Mouse (Mus musculus) T-helper 1 cell (primary cell): ENCODE measurements around the gene Olfr104-ps.

ENCODE experiments used
- in situ Hi-C: fragments of 300-600 bp; cut with MboI, MseI; formaldehyde crosslinking; loops from one replicate; pipeline ENCODE4 v1.15.1; 2025; ENCODE audit warnings: high pct_unique_total_duplicates

Olfr104-ps gene

DNA sequence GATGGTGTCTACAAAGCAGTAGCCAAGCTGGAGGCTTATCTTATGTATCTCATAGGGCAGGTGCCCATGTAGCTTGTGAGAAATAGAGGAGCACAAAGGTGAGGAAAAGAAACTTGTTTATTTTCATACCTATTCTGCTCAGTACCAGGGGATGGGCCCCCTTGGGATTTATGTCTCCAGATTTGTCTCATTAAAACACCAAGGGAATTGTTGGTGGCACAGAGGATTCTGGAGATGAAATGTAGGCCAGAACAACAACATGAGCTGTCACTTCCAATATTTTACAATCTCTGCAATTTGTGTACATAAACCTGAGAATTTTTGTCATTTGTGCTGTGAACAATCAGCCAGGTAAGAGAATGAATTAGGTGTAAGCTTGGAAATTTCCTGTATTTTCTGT is at the start of gene Olfr104-ps:
Olfr104-ps (plus strand) TSS at position 301 of the 400 bp plus-strand sequence.
- in situ Hi-C loops = no loop called here

GRCm38 (mm10) chr17:37310146-37310699 is 49.2 kb upstream of the Olfr104-ps start:
- in situ Hi-C loops = no loop called here

DNA sequence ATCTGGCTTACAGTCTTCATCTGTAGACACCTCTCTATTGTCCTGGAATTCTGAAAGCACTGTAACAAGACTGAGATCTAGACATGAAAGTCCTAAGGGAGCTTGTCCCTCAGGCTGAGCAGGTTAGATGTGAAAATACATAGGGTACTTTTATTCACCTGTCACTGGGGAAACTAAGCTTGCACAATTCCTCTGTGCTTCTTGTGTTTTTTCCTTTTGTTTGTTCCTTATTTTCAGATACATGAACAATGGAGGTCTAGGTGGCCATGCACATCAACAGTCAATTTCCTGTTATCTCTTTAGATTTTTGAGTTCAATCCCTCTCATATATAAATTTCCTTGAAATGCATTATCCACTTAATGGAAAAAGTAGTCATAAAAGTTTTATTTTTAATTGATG is 42.4 kb upstream of the Olfr104-ps start, which contains the start of gene Olfr102:
Olfr102 (minus strand) TSS at position 101 of the 400 bp plus-strand sequence.
- in situ Hi-C loops = no loop called here

GRCm38 (mm10) chr17:37339598-37339997 is 19.8 kb upstream of the Olfr104-ps start, which contains the start of gene Olfr103:
TSS of gene Olfr103 (minus strand) at chr17:37339698.
- in situ Hi-C loops = no loop called here

- in situ Hi-C loops = no loop called here
These were observed 19.4 kb downstream of the Olfr104-ps start, which contains the start of gene Olfr105-ps for GRCm38 (mm10) chr17:37378733-37379132. TSS of gene Olfr105-ps (plus strand) at chr17:37379033.

DNA sequence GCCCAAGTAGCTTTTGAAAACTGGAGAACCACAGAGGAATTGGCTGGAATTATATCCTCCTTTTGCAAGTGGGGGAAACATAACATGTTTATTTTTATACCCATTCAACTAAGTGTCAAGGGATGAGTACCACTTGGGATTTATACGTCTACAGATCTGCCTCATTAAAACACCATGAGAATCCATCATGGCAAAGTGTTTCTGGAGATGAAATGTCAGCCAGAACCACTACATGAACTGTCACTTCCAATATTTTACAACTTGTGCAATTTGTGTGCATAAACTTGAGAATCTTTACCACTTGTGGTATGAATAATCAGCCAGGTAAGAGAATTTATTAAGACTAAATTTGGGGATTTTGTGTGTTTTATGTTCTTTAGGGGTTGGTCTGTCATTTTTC is 30.7 kb downstream of the Olfr104-ps start, which contains the start of gene Olfr106-ps:
Olfr106-ps (plus strand) TSS at position 301 of the 400 bp plus-strand sequence.
- in situ Hi-C loops = no loop called here

DNA sequence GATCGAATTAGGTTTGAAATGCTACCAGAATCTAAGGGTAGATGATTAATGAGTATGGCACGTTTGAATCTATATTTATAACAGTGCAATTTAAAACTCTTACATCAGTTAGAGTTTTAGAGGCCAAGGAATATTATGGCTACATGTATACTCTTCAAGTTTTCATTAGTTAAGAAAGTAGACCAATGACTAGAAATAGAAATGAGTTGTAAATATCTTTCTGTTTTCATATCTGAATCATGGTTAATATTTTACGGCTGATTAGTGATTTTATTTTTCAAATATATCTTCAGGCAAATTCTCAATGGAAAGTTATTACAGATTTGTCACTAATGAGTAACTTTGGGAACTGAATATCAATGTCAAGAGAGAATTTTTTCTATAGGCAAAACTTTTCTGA is 39.5 kb downstream of the Olfr104-ps start, which contains the start of gene Olfr107:
Olfr107 (plus strand) TSS at position 301 of the 400 bp plus-strand sequence.
- in situ Hi-C loops = no loop called here

DNA sequence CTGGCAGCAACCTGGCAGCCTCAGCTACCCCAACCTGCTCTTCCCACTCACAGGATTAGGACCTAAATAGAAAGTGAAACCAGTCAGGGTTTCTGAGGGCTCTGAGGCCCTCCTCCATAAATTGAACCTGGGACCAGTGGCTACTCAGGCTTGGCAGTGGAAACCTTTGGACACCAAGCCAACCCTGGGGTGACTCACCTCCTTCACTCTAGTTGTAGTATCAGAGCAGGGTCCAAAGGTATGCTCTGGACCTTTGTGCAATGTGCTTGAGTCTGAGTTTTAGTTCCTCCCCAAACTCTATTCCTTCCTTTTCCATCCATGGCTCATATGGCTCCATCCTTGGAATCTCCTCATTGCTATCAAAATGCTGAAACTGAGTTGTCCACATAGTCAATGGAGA is 54.0 kb downstream of the Olfr104-ps start:
- in situ Hi-C loops = no loop called here
